Comparison of ENCODE assay signal across 8 mouse cellular contexts in genomic region chr13:23524654-23525053, GRCm38 (mm10). TPM values are rescaled to one million over a fixed set of nuclear protein-coding genes. Genes with fewer than 3 reads are reported as not detected.
A peak's percentile ranks its signal among the peaks of the same experiment; 100 is the strongest.
DNase-seq lines count a peak whose midpoint lies in the region; ATAC-seq and TF ChIP-seq lines count a peak whose summit lies in the region.

No protein-coding gene starts in this region.

- 12% methylated on average over 5 of the region's 5 CpGs for WGBS in heart, adult 2 months
- WGBS in kidney, embryonic 15.5 days: 9% methylated on average over 5 of the region's 5 CpGs
- 10% methylated on average over 5 of the region's 5 CpGs for WGBS in liver, embryonic 13.5 days (ENCODE audit: insufficient replicate concordance)

- H3K4me3 ChIP-seq in heart, adult 2 months: no peak overlapping the region
- no peak overlapping the region for H3K4me3 ChIP-seq in kidney, embryonic 15.5 days (replicated peaks)
- no peak overlapping the region for H3K4me3 ChIP-seq in liver, embryonic 13.5 days (replicated peaks)

- H3K79me2 ChIP-seq in heart, adult 2 months (replicated peaks; ENCODE audit: control insufficient read depth, insufficient read depth, low read length): no peaks in the 10 kb centered on the region

- H3K4me2 ChIP-seq in kidney, embryonic 15.5 days: peak overlapping the region; percentile 20
- H3K4me2 ChIP-seq in liver, embryonic 13.5 days: peak overlapping the region; percentile 38; the same call in 1 of the 2 replicates

- H3K9ac ChIP-seq in heart, adult 2 months (ENCODE audit: low read depth, low read length): no peak overlapping the region
- no peak overlapping the region for H3K9ac ChIP-seq in kidney, embryonic 15.5 days
- no peak overlapping the region for H3K9ac ChIP-seq in liver, embryonic 13.5 days

- no peak for TF ChIP-seq POLR2A in heart, adult 2 months (IDR thresholded peaks at IDR 0.05; ENCODE audit: insufficient read depth, low read depth, low read length)

- no peak for ATAC-seq in kidney, embryonic 15.5 days (replicated peaks; ENCODE audit: low FRiP score)
- ATAC-seq in liver, embryonic 13.5 days (ENCODE audit: low read depth): 0 out of 2 replicates have a peak, but pooled peaks have one; percentile 21

- TF ChIP-seq CTCF in heart, adult 2 months (IDR thresholded peaks at IDR 0.05): peak; percentile 97

- no peaks in the 10 kb centered on the region; the same call in 1 of the 2 replicates for H3K36me3 ChIP-seq in heart, adult 2 months (ENCODE audit: control insufficient read depth, insufficient read depth, low read length)
- H3K36me3 ChIP-seq in kidney, embryonic 15.5 days: no peaks in the 10 kb centered on the region
- no peaks in the 10 kb centered on the region for H3K36me3 ChIP-seq in liver, embryonic 13.5 days

- H3K4me1 ChIP-seq in heart, adult 2 months (ENCODE audit: control insufficient read depth, insufficient read depth, low read length): no peaks in the 10 kb centered on the region; the same call in 1 of the 2 replicates
- peaks cover 25% of the 10 kb centered on the region for H3K4me1 ChIP-seq in kidney, embryonic 15.5 days
- H3K4me1 ChIP-seq in liver, embryonic 13.5 days (replicated peaks): peaks cover 71% of the 10 kb centered on the region

- TF ChIP-seq EP300 in heart, adult 2 months (IDR thresholded peaks at IDR 0.05; ENCODE audit: insufficient read depth, low read depth, low read length): 0 out of 2 replicates have a peak, but pooled peaks have one; percentile 43

- H3K27ac ChIP-seq in heart, adult 2 months: no peak overlapping the region
- no peak overlapping the region for H3K27ac ChIP-seq in kidney, embryonic 15.5 days
- no peak overlapping the region for H3K27ac ChIP-seq in liver, embryonic 13.5 days

- peak; percentile 81 for DNase-seq in CD4-positive helper T cell, adult 2 months (ENCODE audit: low read depth, low spot score)
- DNase-seq in adrenal gland, adult 2 months: peak; percentile 81
- peak; percentile 79 for DNase-seq in embryo, embryonic 11.5 days (ENCODE audit: low read depth, low spot score)
- DNase-seq in heart, adult 2 months: peak; percentile 68 to 81
- peak; percentile 76 for DNase-seq in liver, embryonic 13.5 days
- DNase-seq in naive thymus-derived CD4-positive, alpha-beta T cell, adult 2 months (ENCODE audit: low read depth): peak; percentile 90
- DNase-seq in testis, postnatal 14 days (ENCODE audit: low spot score): peak; percentile 66

- intact Hi-C loops in heart, adult 2 months (cut with DNase I): loop anchor here (5.0 kb wide), 1 partner anchor 1497 kb away; no protein-coding TSS in a partner anchor

- no peaks in the 10 kb centered on the region for H3K27me3 ChIP-seq in heart, adult 2 months (ENCODE audit: control insufficient read depth, insufficient read depth, low read length)
- no peaks in the 10 kb centered on the region for H3K27me3 ChIP-seq in kidney, embryonic 15.5 days
- no peaks in the 10 kb centered on the region for H3K27me3 ChIP-seq in liver, embryonic 13.5 days

- no peaks in the 10 kb centered on the region for H3K9me3 ChIP-seq in kidney, embryonic 15.5 days (replicated peaks)
- no peaks in the 10 kb centered on the region for H3K9me3 ChIP-seq in liver, embryonic 13.5 days (replicated peaks)

RNA-seq across cellular contexts. Expression of gene Hist1h4h, which starts 6.2 kb away (rescaled TPM):
- total RNA-seq in adrenal gland, adult 2 months (2021): 100 to 1,000 TPM; 338 to 400 TPM
- polyA plus RNA-seq in adrenal gland, adult 2 months (2012; rRNA removed): 20.2 and 33.8 TPM in 2 replicates
- total RNA-seq in heart, adult 2 months (2021): 100 to 1,000 TPM; 212 to 239 TPM
- polyA plus RNA-seq in heart, adult 2 months (2012; rRNA removed): 53.1 and 61.9 TPM in 2 replicates
- 7.5 and 7.8 TPM in 2 replicates for polyA plus RNA-seq in kidney, embryonic 15.5 days (2015; fragmentation: Nextera tagmentation; extraction: Ambion mirVana)
- polyA plus RNA-seq in liver, embryonic 13.5 days (2015; fragmentation: Nextera tagmentation; extraction: Ambion mirVana): 3.8 and 5.9 TPM in 2 replicates

RNA-seq across cellular contexts. Expression of gene Hist1h2af, which starts 9.1 kb away (rescaled TPM):
- total RNA-seq in adrenal gland, adult 2 months (2021): 10 to 100 TPM; 17.9 to 20.0 TPM
- 24.9 and 66.0 TPM in 2 replicates for polyA plus RNA-seq in adrenal gland, adult 2 months (2012; rRNA removed)
- total RNA-seq in heart, adult 2 months (2021): 1 to 10 TPM; 4.4 to 9.8 TPM
- 1.9 and 2.0 TPM in 2 replicates for polyA plus RNA-seq in heart, adult 2 months (2012; rRNA removed)
- polyA plus RNA-seq in kidney, embryonic 15.5 days (2015; fragmentation: Nextera tagmentation; extraction: Ambion mirVana): 3.3 and 7.3 TPM in 2 replicates
- 7.7 and 13.6 TPM in 2 replicates for polyA plus RNA-seq in liver, embryonic 13.5 days (2015; fragmentation: Nextera tagmentation; extraction: Ambion mirVana)

RNA-seq across cellular contexts. Expression of gene Hist1h3g, which starts 10.6 kb away (rescaled TPM):
- total RNA-seq in adrenal gland, adult 2 months (2021): 1 to 10 TPM; 2.2 to 7.1 TPM
- 3.2 and 3.5 TPM in 2 replicates for polyA plus RNA-seq in adrenal gland, adult 2 months (2012; rRNA removed)
- 1 to 10 TPM in 1 of 2 experiments, under 1 TPM in 1; 0.94 to 2.1 TPM for total RNA-seq in heart, adult 2 months (2021)
- 0.80 and 1.8 TPM in 2 replicates for polyA plus RNA-seq in heart, adult 2 months (2012; rRNA removed)
- polyA plus RNA-seq in kidney, embryonic 15.5 days (2015; fragmentation: Nextera tagmentation; extraction: Ambion mirVana): 6.6 and 6.9 TPM in 2 replicates
- 10.3 and 17.1 TPM in 2 replicates for polyA plus RNA-seq in liver, embryonic 13.5 days (2015; fragmentation: Nextera tagmentation; extraction: Ambion mirVana)

RNA-seq across cellular contexts. Expression of gene Hist1h2bh, which starts 18.5 kb away (rescaled TPM):
- 1 to 10 TPM; 3.0 to 3.2 TPM for total RNA-seq in adrenal gland, adult 2 months (2021)
- 1.2 and 1.5 TPM in 2 replicates for polyA plus RNA-seq in adrenal gland, adult 2 months (2012; rRNA removed)
- 1 to 10 TPM; 1.1 to 1.2 TPM for total RNA-seq in heart, adult 2 months (2021)
- 0.29 and 0.61 TPM in 2 replicates for polyA plus RNA-seq in heart, adult 2 months (2012; rRNA removed)
- 0.91 and 1.1 TPM in 2 replicates for polyA plus RNA-seq in kidney, embryonic 15.5 days (2015; fragmentation: Nextera tagmentation; extraction: Ambion mirVana)
- 1.7 TPM in 2 replicates for polyA plus RNA-seq in liver, embryonic 13.5 days (2015; fragmentation: Nextera tagmentation; extraction: Ambion mirVana)

RNA-seq across cellular contexts. Expression of gene Hist1h3f, which starts 19.2 kb away (rescaled TPM):
- 10 to 100 TPM; 16.8 to 18.0 TPM for total RNA-seq in adrenal gland, adult 2 months (2021)
- 3.0 and 3.1 TPM in 2 replicates for polyA plus RNA-seq in adrenal gland, adult 2 months (2012; rRNA removed)
- 1 to 10 TPM; 5.1 to 5.5 TPM for total RNA-seq in heart, adult 2 months (2021)
- polyA plus RNA-seq in heart, adult 2 months (2012; rRNA removed): 0.94 and 1.1 TPM in 2 replicates
- 0.86 and 1.3 TPM in 2 replicates for polyA plus RNA-seq in kidney, embryonic 15.5 days (2015; fragmentation: Nextera tagmentation; extraction: Ambion mirVana)
- 1.1 and 2.1 TPM in 2 replicates for polyA plus RNA-seq in liver, embryonic 13.5 days (2015; fragmentation: Nextera tagmentation; extraction: Ambion mirVana)
